Mouse (Mus musculus) heart, embryonic 15.5 days (tissue): ENCODE data around the gene Podnl1. TPM values are rescaled to one million over a fixed set of nuclear protein-coding genes. Genes with fewer than 3 reads are reported as not detected.
A peak's percentile ranks its signal among the peaks of the same experiment; 100 is the strongest.

Experiments used
- ATAC-seq: fragments of 200-750 bp; cut with Nextera tagmentation; replicated peaks from 2 replicates; pipeline ENCODE4 v1.8.0; 2017; ENCODE audit warnings: low read depth, moderate TSS enrichment; ENCODE audit not compliant: insufficient number of reproducible peaks, insufficient read depth, low FRiP score
- H3K27ac ChIP-seq: fragments of 300-500 bp; sonication (generic); 2 replicates; pipeline ENCODE4 v1.5.1; 2015; ENCODE audit warnings: mild to moderate bottlenecking, inconsistent platforms
- H3K27me3 ChIP-seq: fragments of 300-500 bp; sonication (generic); 2 replicates; pipeline ENCODE4 v1.6.1; 2015; ENCODE audit warnings: inconsistent platforms
- H3K36me3 ChIP-seq: fragments of 300-500 bp; sonication (generic); 2 replicates; pipeline ENCODE4 v1.6.1; 2015; ENCODE audit warnings: mild to moderate bottlenecking, inconsistent platforms
- H3K4me1 ChIP-seq: fragments of 300-500 bp; sonication (generic); replicated peaks from 2 replicates; pipeline ENCODE4 v1.6.1; 2015; ENCODE audit warnings: inconsistent platforms
- H3K4me2 ChIP-seq: fragments of 300-500 bp; sonication (generic); 2 replicates; pipeline ENCODE4 v1.6.1; 2015; ENCODE audit warnings: inconsistent platforms, mild to moderate bottlenecking, moderate library complexity
- H3K4me3 ChIP-seq: fragments of 300-500 bp; sonication (generic); 2 replicates; pipeline ENCODE4 v1.5.1; 2015; ENCODE audit warnings: mild to moderate bottlenecking, inconsistent platforms
- H3K9ac ChIP-seq: fragments of 300-500 bp; sonication (generic); 2 replicates; pipeline ENCODE4 v1.6.1; 2015; ENCODE audit warnings: mild to moderate bottlenecking, inconsistent platforms
- H3K9me3 ChIP-seq: fragments of 300-500 bp; sonication (generic); replicated peaks from 2 replicates; pipeline ENCODE4 v1.6.1; 2016; ENCODE audit warnings: inconsistent platforms
- WGBS: fragments of 180-500 bp; shearing (Covaris S2); methylation state at CpG from one replicate; pipeline ENCODE4 v1.1.7; 2015; ENCODE audit warnings: mixed read lengths; 5-methylcytosine and 5-hydroxymethylcytosine counted together
- polyA plus RNA-seq: library from polyadenylated mRNA; unstranded; fragments of >200 nt; fragmentation: Nextera tagmentation; extraction: Ambion mirVana; gene quantifications from 2 replicates; pipeline ENCODE4 v1.2.1, GENCODE M21; 2015

Gene Podnl1
- polyA plus RNA-seq = 0.04 and 0.29 TPM in 2 replicates

DNA sequence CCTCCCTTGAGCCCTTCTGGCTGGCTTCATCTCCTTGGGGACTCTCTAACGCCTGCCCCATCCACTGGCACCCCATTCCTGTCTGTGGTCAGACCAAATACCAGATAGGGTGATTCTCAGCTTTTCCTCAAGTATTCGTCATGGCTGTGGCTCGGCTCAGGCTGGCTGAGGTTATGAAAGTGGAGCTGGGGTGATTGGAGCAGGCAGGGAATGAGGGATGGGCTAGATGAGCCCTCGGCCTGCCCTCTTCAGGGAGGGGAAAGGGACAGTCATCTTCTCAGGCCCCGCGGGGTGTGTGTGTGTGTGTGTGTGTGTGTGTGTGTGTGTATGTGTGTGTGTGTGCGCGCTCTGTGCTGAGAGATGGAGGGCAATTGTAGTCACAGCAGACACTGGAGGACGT is at the start of gene Podnl1:
Podnl1 (plus strand) TSS at position 334 of the 400 bp plus-strand sequence.
- no peak within 1 kb of the TSS for H3K27ac ChIP-seq
- H3K4me2 ChIP-seq = no peak within 1 kb of the TSS
- peaks cover 6% of the 10 kb centered on the region; the same call in 1 of the 2 replicates for H3K27me3 ChIP-seq
- no peaks in the 10 kb centered on the region for H3K9me3 ChIP-seq
- no peak within 1 kb of the TSS for H3K4me3 ChIP-seq
- no peak for ATAC-seq
- no peaks in the 10 kb centered on the region for H3K36me3 ChIP-seq
- 51% methylated on average over 9 of the region's 9 CpGs for WGBS
- no peak within 1 kb of the TSS for H3K9ac ChIP-seq
- H3K4me1 ChIP-seq = peaks cover 2% of the 10 kb centered on the region; the same call in 1 of the 2 replicates

GRCm38 (mm10) chr8:84076412-84076811 is 49.4 kb upstream of the Podnl1 start:
- WGBS = 81% methylated on average over 1 of the region's 1 CpGs
- H3K27me3 ChIP-seq = no peaks in the 10 kb centered on the region

DNA sequence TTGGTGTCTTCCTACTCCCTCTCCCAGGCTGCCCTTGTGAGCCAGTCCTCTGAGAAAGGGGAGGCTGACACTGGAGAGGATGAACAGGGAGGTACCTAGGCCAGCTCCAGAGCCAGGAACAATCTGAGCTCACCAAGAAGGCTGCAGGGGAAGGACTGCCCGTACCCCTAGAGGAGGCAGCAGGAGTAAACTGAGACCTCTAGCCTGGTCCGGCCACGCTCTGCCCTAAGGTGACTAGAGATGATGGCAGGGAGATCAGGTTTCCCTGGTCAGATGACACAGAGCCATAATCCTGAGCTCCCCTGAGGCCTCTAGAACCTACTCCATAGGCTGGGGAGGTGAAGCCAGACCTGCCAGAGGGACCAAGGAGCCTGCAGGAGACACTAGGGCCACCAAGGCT is 48.9 kb upstream of the Podnl1 start:
- no peaks in the 10 kb centered on the region for H3K9me3 ChIP-seq
- no peak overlapping the region for H3K4me2 ChIP-seq
- no peak for ATAC-seq
- H3K4me3 ChIP-seq = no peak overlapping the region
- H3K4me1 ChIP-seq = peaks cover 19% of the 10 kb centered on the region
- H3K27me3 ChIP-seq = no peaks in the 10 kb centered on the region
- H3K27ac ChIP-seq = no peak overlapping the region
- H3K9ac ChIP-seq = no peak overlapping the region
- H3K36me3 ChIP-seq = peaks cover 19% of the 10 kb centered on the region
- 80% methylated on average over 3 of the region's 3 CpGs for WGBS

More at GRCm38 (mm10) chr8:84076412-84076811, 49.4 kb upstream of the Podnl1 start:
- no peak for ATAC-seq
- H3K4me2 ChIP-seq = no peak overlapping the region
- H3K9ac ChIP-seq = no peak overlapping the region
- H3K9me3 ChIP-seq = no peaks in the 10 kb centered on the region
- peaks cover 22% of the 10 kb centered on the region for H3K4me1 ChIP-seq
- no peak overlapping the region for H3K27ac ChIP-seq
- no peak overlapping the region for H3K4me3 ChIP-seq
- H3K36me3 ChIP-seq = peaks cover 18% of the 10 kb centered on the region

DNA sequence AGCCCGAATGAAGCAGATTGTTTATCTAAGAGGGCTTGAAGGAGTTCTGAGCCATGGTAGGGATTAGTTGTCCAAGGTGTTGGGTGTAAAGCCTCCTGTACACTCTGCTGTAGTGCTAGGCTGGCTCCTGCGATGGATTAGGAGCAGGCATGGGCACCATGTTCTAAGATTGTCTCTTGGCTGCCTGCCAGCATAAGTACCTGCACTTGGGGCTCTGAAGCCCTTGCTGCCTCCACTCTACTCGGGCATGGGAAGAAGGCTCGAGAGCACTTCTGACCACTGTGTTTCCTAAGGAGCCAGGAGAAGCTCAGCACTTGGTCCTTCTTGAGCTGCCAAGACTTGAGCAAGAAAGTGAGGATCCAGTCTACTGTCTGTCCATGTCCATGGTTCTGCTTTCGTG is 46.6 kb upstream of the Podnl1 start:
- Histone ChIP-seq H3K9me3 (no peaks in the 10 kb centered on the region), H3K4me2 (no peak overlapping the region), H3K4me3 (no peak overlapping the region), H3K36me3 (peaks cover 42% of the 10 kb centered on the region), H3K27ac (no peak overlapping the region), H3K27me3 (no peaks in the 10 kb centered on the region), H3K4me1 (peaks cover 8% of the 10 kb centered on the region), H3K9ac (no peak overlapping the region)
- 45% methylated on average over 5 of the region's 5 CpGs for WGBS
- ATAC-seq = no peak

DNA sequence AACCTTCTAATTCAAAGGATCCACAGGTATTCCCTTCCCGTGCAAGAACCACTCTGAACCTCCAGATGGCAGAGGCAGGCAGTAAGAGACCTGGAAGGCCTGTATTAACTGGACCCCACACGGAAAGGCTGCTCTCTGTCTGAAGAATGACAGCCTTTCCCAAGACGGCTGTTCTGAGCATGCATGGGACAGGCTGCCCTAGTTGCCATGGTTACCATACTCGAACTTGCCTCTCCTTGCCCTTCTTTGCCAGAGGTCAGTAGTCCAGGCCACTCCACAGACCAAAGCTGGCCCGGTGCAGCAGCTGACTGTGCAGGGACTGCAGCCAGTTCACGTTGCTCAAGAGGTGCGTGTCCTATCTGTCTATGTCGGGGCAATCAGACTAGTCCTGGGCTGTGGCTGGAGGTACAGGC is 42.0 kb upstream of the Podnl1 start:
- Histone ChIP-seq H3K27me3 (no peaks in the 10 kb centered on the region), H3K27ac (no peak overlapping the region), H3K4me2 (no peak overlapping the region), H3K9me3 (no peaks in the 10 kb centered on the region), H3K9ac (no peak overlapping the region), H3K4me1 (peaks cover 7% of the 10 kb centered on the region), H3K4me3 (no peak overlapping the region), H3K36me3 (peaks cover 54% of the 10 kb centered on the region)
- 47% methylated on average over 8 of the region's 8 CpGs for WGBS
- ATAC-seq = no peak

GRCm38 (mm10) chr8:84084341-84085115 is 41.3 kb upstream of the Podnl1 start:
- H3K27ac ChIP-seq = no peak overlapping the region

GRCm38 (mm10) chr8:84087156-84087555 is 38.6 kb upstream of the Podnl1 start:
- H3K27ac ChIP-seq = no peak overlapping the region
- H3K27me3 ChIP-seq = no peaks in the 10 kb centered on the region
- 0 out of 2 replicates have a peak, but pooled peaks cover 2% of the 10 kb centered on the region for H3K4me1 ChIP-seq
- no peaks in the 10 kb centered on the region for H3K9me3 ChIP-seq
- no peak overlapping the region for H3K4me2 ChIP-seq
- WGBS = 87% methylated on average over 7 of the region's 7 CpGs
- H3K9ac ChIP-seq = no peak overlapping the region
- no peak for ATAC-seq
- no peak overlapping the region for H3K4me3 ChIP-seq
- H3K36me3 ChIP-seq = peaks cover 41% of the 10 kb centered on the region; the same call in 1 of the 2 replicates

More at GRCm38 (mm10) chr8:84084341-84085115, 41.3 kb upstream of the Podnl1 start:
- Histone ChIP-seq H3K4me2 (peak overlapping the region; percentile 37), H3K36me3 (peaks cover 54% of the 10 kb centered on the region), H3K4me3 (no peak overlapping the region), H3K9me3 (no peaks in the 10 kb centered on the region), H3K4me1 (0 out of 2 replicates have a peak, but pooled peaks cover 2% of the 10 kb centered on the region), H3K27me3 (no peaks in the 10 kb centered on the region), H3K9ac (no peak overlapping the region)
- no peak for ATAC-seq
- 62% methylated on average over 42 of the region's 42 CpGs for WGBS

- no peak overlapping the region for H3K4me2 ChIP-seq
- no peak overlapping the region for H3K4me3 ChIP-seq
- H3K27ac ChIP-seq = no peak overlapping the region
- H3K36me3 ChIP-seq = peaks cover 40% of the 10 kb centered on the region; the same call in 1 of the 2 replicates
- 0 out of 2 replicates have a peak, but pooled peaks cover 2% of the 10 kb centered on the region for H3K4me1 ChIP-seq
- WGBS = 92% methylated on average over 14 of the region's 14 CpGs
- no peaks in the 10 kb centered on the region for H3K27me3 ChIP-seq
- no peaks in the 10 kb centered on the region for H3K9me3 ChIP-seq
- no peak overlapping the region for H3K9ac ChIP-seq
- ATAC-seq = no peak
Measured at GRCm38 (mm10) chr8:84087821-84088220, 38.0 kb upstream of the Podnl1 start.

DNA sequence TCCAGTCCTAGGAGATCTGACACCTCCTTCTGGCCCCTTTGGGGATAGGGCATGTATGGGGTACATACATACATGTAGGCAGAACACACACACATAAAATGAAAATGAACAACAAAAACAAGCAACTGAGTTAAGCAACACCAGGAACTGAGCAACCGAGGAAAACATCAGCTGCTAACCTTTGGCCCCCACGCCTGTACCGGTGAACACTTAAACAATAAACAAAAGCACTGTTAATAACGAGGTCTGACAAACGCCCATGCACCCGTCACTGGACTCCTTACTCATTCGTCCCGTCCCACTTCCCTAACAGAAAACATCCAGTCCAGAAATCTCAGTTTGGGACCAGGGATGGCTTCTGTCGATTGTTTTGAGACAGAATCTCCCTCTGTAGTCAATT is 36.5 kb upstream of the Podnl1 start:
- WGBS = 80% methylated on average over 9 of the region's 9 CpGs
- H3K9ac ChIP-seq = no peak overlapping the region

GRCm38 (mm10) chr8:84090585-84090984 is 35.2 kb upstream of the Podnl1 start:
- H3K9ac ChIP-seq = no peak overlapping the region
- WGBS = 88% methylated on average over 8 of the region's 8 CpGs
- H3K4me3 ChIP-seq = no peak overlapping the region
- ATAC-seq = no peak
- H3K4me1 ChIP-seq = no peaks in the 10 kb centered on the region
- no peak overlapping the region for H3K27ac ChIP-seq
- H3K27me3 ChIP-seq = no peaks in the 10 kb centered on the region
- H3K36me3 ChIP-seq = peaks cover 45% of the 10 kb centered on the region
- H3K9me3 ChIP-seq = no peaks in the 10 kb centered on the region
- H3K4me2 ChIP-seq = no peak overlapping the region

More for the DNA sequence above, 36.5 kb upstream of the Podnl1 start:
- ATAC-seq = no peak
- H3K4me3 ChIP-seq = no peak overlapping the region
- no peaks in the 10 kb centered on the region for H3K9me3 ChIP-seq
- H3K4me2 ChIP-seq = no peak overlapping the region
- no peaks in the 10 kb centered on the region for H3K27me3 ChIP-seq
- peaks cover 35% of the 10 kb centered on the region; the same call in 1 of the 2 replicates for H3K36me3 ChIP-seq
- 0 out of 2 replicates have a peak, but pooled peaks cover 2% of the 10 kb centered on the region for H3K4me1 ChIP-seq
- H3K27ac ChIP-seq = no peak overlapping the region

GRCm38 (mm10) chr8:84096061-84096460 is 29.7 kb upstream of the Podnl1 start:
- 70% methylated on average over 8 of the region's 8 CpGs for WGBS
- Histone ChIP-seq H3K9me3 (no peaks in the 10 kb centered on the region), H3K27me3 (no peaks in the 10 kb centered on the region), H3K36me3 (peaks cover 65% of the 10 kb centered on the region), H3K4me2 (no peak overlapping the region), H3K4me3 (no peak overlapping the region), H3K4me1 (no peaks in the 10 kb centered on the region), H3K27ac (no peak overlapping the region), H3K9ac (no peak overlapping the region)
- ATAC-seq = no peak
